Mouse (Mus musculus) left cerebral cortex, adult 2 months (tissue): Measurements from ENCODE around the gene Itfg1. TPM values are rescaled to one million over a fixed set of nuclear protein-coding genes. Genes with fewer than 3 reads are reported as not detected.
"Not testable (repeated sequence)": the region's sequence is repeated elsewhere in the genome, so short reads cannot be mapped to it uniquely, and the experiment has no call there.

Source experiments
- DNase-seq, 2 experiments: peaks; one replicate each; pipeline ENCODE4 v3.0.0; 2021 to 2022; ENCODE audit warnings: low spot score in 2 of 2, mixed read lengths in 1 of 2; ENCODE audit errors: extremely low spot score in 1 of 2
- H3K27ac ChIP-seq: fragments of 200-600 bp; 2 replicates; pipeline ENCODE4 v1.8.1; 2022
- H3K4me3 ChIP-seq: fragments of 200-600 bp; 2 replicates; pipeline ENCODE4 v1.8.1; 2022
- CTCF ChIP-seq: fragments of 200-600 bp; IDR thresholded peaks from 2 replicates; pipeline ENCODE4 v1.8.1; 2022; ENCODE audit warnings: antibody characterized with exemption, mild to moderate bottlenecking, moderate library complexity
- intact Hi-C: fragments of 180-260 bp; cut with DNase I; formaldehyde crosslinking; loops from one replicate; pipeline ENCODE4 v1.15.1; 2025
- total RNA-seq, 2 experiments: library from RNA; stranded (reverse); gene quantifications; 2 replicates each; pipeline ENCODE4 v1.2.3; 2021

The Itfg1 gene
- total RNA-seq, 2 experiments from 2014 or later = 157 to 160 TPM

- intact Hi-C loops = loop anchor here (5.0 kb wide), 2 partner anchors 138 to 637 kb away; partner anchors contain the start of gene Neto2
- DNase-seq = no peak
Observed at GRCm38 (mm10) chr8:85839916-85840656, 635 bp downstream of the Itfg1 start.

GRCm38 (mm10) chr8:85813621-85814020 is 27.1 kb downstream of the Itfg1 start:
- Histone ChIP-seq H3K4me3 (no peak overlapping the region), H3K27ac (no peak overlapping the region)
- no peak for DNase-seq
- intact Hi-C loops = no loop called here
- TF ChIP-seq CTCF = no peak

More at GRCm38 (mm10) chr8:85839916-85840656, 635 bp downstream of the Itfg1 start:
- Histone ChIP-seq H3K27ac (peak overlapping the region; percentile 95), H3K4me3 (peak overlapping the region; percentile 85)
- TF ChIP-seq CTCF = no peak

- no peak for DNase-seq
- no peak overlapping the region for H3K4me3 ChIP-seq
- intact Hi-C loops = no loop called here
- no peak for TF ChIP-seq CTCF
- no peak overlapping the region for H3K27ac ChIP-seq
Observed at GRCm38 (mm10) chr8:85801408-85801807, 39.3 kb downstream of the Itfg1 start.

DNA sequence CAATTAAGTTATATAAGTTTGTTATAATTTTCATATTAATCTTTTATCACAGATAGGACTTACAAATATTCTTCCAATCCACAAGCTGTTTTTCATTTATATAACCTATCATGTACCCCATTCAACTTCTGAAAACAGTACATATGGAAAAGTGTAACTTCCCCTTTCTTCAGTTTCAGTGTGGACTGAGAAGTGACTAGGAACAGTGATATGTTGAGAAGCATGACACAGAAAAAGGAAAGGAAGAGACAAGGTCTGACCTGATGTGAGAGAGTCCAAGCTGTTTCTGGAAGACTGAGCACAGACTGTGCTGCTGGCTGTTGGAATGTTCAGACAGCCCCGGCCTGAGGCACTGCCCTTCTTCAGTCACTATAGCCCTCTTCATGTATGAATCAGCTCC is 40.6 kb downstream of the Itfg1 start:
- no peak for TF ChIP-seq CTCF
- Histone ChIP-seq H3K4me3 (no peak overlapping the region), H3K27ac (no peak overlapping the region)
- no peak for DNase-seq
- intact Hi-C loops = no loop called here

GRCm38 (mm10) chr8:85796392-85796791 is 44.3 kb downstream of the Itfg1 start:
- intact Hi-C loops, H3K27ac ChIP-seq, H3K4me3 ChIP-seq, DNase-seq: not testable (repeated sequence)

GRCm38 (mm10) chr8:85788341-85788740 is 52.4 kb downstream of the Itfg1 start:
- Histone ChIP-seq H3K4me3 (no peak overlapping the region), H3K27ac (no peak overlapping the region)
- DNase-seq = no peak
- intact Hi-C loops = no loop called here
- TF ChIP-seq CTCF = no peak

- H3K4me3 ChIP-seq = no peak overlapping the region
- H3K27ac ChIP-seq = no peak overlapping the region
- TF ChIP-seq CTCF = no peak
- intact Hi-C loops = no loop called here
- DNase-seq = no peak
Observed at GRCm38 (mm10) chr8:85787909-85788308, 52.8 kb downstream of the Itfg1 start.

DNA sequence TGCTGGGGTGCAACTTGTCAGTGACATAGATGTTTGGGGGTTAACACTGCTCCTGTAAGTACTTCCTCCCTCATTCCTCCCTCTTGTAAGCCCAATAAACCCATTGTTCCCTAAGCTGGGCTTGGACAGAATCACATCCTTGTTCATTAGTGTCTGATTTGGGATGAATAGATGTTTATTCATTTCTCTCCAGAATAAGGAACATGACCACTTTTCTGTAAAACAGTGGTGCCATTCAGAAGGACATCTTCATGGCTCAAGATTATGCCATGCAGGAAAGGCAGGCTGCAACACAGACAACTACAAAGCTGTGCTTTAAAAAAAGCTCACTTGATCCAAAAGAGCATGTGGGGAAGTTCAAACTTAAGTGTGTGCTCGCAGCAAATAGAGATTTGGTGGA is 55.2 kb downstream of the Itfg1 start:
- DNase-seq = no peak
- no peak overlapping the region for H3K27ac ChIP-seq
- no peak overlapping the region for H3K4me3 ChIP-seq
- intact Hi-C loops = no loop called here
- no peak for TF ChIP-seq CTCF

GRCm38 (mm10) chr8:85783871-85784270 is 56.9 kb downstream of the Itfg1 start:
- Histone ChIP-seq H3K27ac (no peak overlapping the region), H3K4me3 (no peak overlapping the region)
- TF ChIP-seq CTCF = no peak
- DNase-seq = no peak
- intact Hi-C loops = no loop called here

GRCm38 (mm10) chr8:85780091-85780490 is 60.6 kb downstream of the Itfg1 start:
- intact Hi-C loops = no loop called here
- no peak for TF ChIP-seq CTCF
- Histone ChIP-seq H3K27ac (no peak overlapping the region), H3K4me3 (no peak overlapping the region)
- no peak for DNase-seq

GRCm38 (mm10) chr8:85745053-85745452 is 95.7 kb downstream of the Itfg1 start:
- intact Hi-C loops = no loop called here
- Histone ChIP-seq H3K27ac (no peak overlapping the region), H3K4me3 (no peak overlapping the region)
- no peak for TF ChIP-seq CTCF
- DNase-seq = no peak

DNA sequence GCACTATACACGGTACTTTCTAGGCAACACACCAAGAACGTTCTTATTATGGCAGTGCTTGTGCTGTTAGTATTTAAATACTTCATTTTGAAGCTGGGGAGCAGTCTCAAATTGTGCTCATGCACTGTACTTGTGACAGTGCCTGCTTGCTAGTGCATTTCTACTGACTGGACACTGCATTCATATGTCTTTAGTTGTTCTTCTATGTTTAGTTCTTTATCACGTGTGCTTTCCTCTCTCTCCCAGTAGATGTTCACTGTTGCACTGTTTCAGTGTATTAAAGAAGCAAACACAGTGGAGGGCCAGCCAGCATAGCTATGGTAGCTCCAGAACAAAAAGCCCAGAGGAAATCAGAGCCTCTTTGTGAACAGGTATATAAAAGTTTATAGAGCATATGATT is 110.2 kb downstream of the Itfg1 start:
- intact Hi-C loops = no loop called here
- Histone ChIP-seq H3K4me3 (no peak overlapping the region), H3K27ac (no peak overlapping the region)
- DNase-seq = no peak
- no peak for TF ChIP-seq CTCF

DNA sequence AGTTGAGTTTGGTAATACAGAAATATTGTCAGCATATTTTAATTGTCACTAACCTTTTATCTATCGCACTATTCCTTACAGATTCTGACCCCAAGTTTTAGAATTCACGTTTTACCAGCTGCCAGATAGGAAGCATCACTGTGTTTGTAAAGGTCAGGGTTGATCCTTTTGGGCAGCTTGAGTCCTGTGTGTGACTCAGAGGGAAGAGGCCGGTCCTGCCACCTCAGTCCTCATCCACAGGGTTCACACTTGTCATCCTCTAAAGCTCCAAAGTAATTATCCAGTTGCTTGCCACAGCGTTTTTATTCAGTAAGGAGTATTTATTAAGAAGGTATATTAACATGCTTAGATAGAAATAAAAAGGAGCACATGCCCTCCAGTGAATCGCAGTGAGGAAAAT is 123.5 kb downstream of the Itfg1 start:
- intact Hi-C loops = no loop called here
- Histone ChIP-seq H3K27ac (no peak overlapping the region), H3K4me3 (no peak overlapping the region)
- no peak for DNase-seq
- no peak for TF ChIP-seq CTCF
